ENCODE assay signal across 12 mouse cellular contexts in the genomic region with DNA sequence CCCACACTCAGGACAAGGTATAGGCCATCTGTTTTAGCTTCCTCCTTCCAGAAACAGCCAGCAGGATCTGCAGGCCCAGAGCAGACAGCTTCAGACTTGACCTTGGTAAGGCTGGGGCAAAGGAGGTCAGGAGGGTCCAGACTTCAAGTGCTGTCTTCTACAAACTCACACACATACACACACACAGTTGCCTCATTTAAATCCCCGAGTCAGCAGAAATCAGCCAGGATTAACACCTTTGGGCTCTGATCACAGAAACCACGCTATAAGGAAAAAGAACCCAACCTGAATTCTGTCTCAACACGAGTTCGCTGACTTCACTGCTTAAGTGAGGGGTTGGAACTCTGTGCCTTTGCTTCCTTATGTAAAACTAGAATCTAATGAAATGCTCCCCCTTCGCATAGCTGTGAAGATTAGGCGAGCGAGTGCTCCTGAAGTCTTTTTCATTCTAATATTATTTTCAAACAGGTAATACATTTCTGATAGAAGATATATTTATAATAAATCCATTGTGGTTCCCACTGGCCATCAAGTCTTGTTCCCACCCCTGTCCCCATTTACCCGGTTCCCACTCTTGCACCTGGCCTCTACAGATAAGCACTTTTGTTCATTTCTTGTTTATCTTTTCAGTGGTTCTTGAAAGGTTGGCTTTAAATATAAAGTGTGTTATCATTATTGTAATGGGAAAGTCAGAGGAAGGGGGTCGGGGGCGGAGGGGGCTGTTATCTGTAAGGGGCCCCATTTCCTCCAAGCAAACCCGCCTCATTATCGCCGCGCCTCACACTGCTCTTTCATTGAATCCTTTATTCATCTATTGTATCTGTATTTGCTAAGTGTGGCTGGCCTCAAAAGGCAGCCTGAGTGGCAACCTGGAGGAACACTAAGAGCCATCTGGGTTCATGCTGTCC.
DNase-seq lines count a peak whose midpoint lies in the region; ATAC-seq and TF ChIP-seq lines count a peak whose summit lies in the region.
"Had no signal": no experiment of that assay in that cellular context is flagged by ENCODE, and none has a peak within 500 bp of the region (broad histone marks: within the 10 kb centered on the region; RNA-seq: fewer than 3 reads in every experiment).

No protein-coding gene starts in this region.

- TF ChIP-seq RAD21 in CH12.LX (IDR thresholded peaks at IDR 0.05; ENCODE audit: low read depth, low read length): no peak

- H3K27ac ChIP-seq in heart, embryonic 11.5 days (ENCODE audit: low read depth, low read length): peak overlapping the region; percentile 75; the same call in 1 of the 2 replicates
- no peak overlapping the region for H3K27ac ChIP-seq in CH12.LX (ENCODE audit: insufficient read depth, low read depth)
- 0 out of 2 replicates have a peak overlapping the region, but pooled peaks have one; percentile 48 for H3K27ac ChIP-seq in embryonic facial prominence, embryonic 10.5 days (replicated peaks)
- H3K27ac ChIP-seq in liver, embryonic 12.5 days: peak overlapping the region; percentile 73
- H3K27ac ChIP-seq: heart, adult 2 months; limb, embryonic 13.5 days had no signal

- 53% methylated on average over 14 of the region's 14 CpGs for WGBS in heart, embryonic 11.5 days (ENCODE audit: insufficient replicate concordance)
- 78% methylated on average over 14 of the region's 14 CpGs for WGBS in embryonic facial prominence, embryonic 10.5 days
- WGBS in liver, embryonic 12.5 days (ENCODE audit: insufficient replicate concordance): 19% methylated on average over 14 of the region's 14 CpGs

- no peak for DNase-seq in heart, postnatal 36 days
- no peak for DNase-seq in CH12.LX (ENCODE audit: extremely low read depth)
- DNase-seq in embryonic facial prominence, embryonic 10.5 days (ENCODE audit: low spot score): no peak
- DNase-seq in frontal cortex, adult 2 months (ENCODE audit: extremely low spot score in 1 of 2, low spot score in 1 of 2): no peak
- DNase-seq in gastrocnemius, postnatal 10 days: no peak
- no peak for DNase-seq in adrenal gland, postnatal 36 days
- DNase-seq: heart, adult 2 months; kidney, adult 2 months; layer of hippocampus, adult 9-11 months had no signal

- TF ChIP-seq POLR2A in CH12.LX (IDR thresholded peaks at IDR 0.05; ENCODE audit: low read depth, low read length): no peak

- H3K4me2 ChIP-seq in heart, embryonic 11.5 days: no peak overlapping the region
- H3K4me2 ChIP-seq in CH12.LX (ENCODE audit: insufficient read depth, low read depth, poor library complexity, severe bottlenecking): no peak overlapping the region
- peak overlapping the region; percentile 46 for H3K4me2 ChIP-seq in liver, embryonic 12.5 days
- H3K4me2 ChIP-seq: limb, embryonic 13.5 days had no signal

- in situ Hi-C loops in CH12.LX (cut with MboI; ENCODE audit: low pct_ligation_motif_present, low pct_unique_long_range_greater_than_20kb, low sequenced_read_pairs): no loop called here

- intact Hi-C loops in heart, postnatal 36 days (cut with DNase I): no loop called here

- H3K4me1 ChIP-seq in heart, embryonic 11.5 days (ENCODE audit: control insufficient read depth, insufficient read depth, low read length): peaks cover 36% of the 10 kb centered on the region
- no peaks in the 10 kb centered on the region for H3K4me1 ChIP-seq in CH12.LX (ENCODE audit: control insufficient read depth in 1 of 2, insufficient read depth in 2 of 2)
- peaks cover 35% of the 10 kb centered on the region for H3K4me1 ChIP-seq in embryonic facial prominence, embryonic 10.5 days
- H3K4me1 ChIP-seq in liver, embryonic 12.5 days: peaks cover 70% of the 10 kb centered on the region
- H3K4me1 ChIP-seq: limb, embryonic 13.5 days had no signal

- H3K9me3 ChIP-seq in heart, embryonic 11.5 days (replicated peaks; ENCODE audit: control insufficient read depth, low read length): no peaks in the 10 kb centered on the region
- peaks cover 87% of the 10 kb centered on the region for H3K9me3 ChIP-seq in CH12.LX (replicated peaks; ENCODE audit: low read length)
- H3K9me3 ChIP-seq in embryonic facial prominence, embryonic 10.5 days: no peaks in the 10 kb centered on the region
- H3K9me3 ChIP-seq in liver, embryonic 12.5 days (replicated peaks): no peaks in the 10 kb centered on the region
- H3K9me3 ChIP-seq: limb, embryonic 13.5 days had no signal

- no peak overlapping the region for H3K4me3 ChIP-seq in heart, embryonic 11.5 days (ENCODE audit: low read depth, low read length)
- no peak overlapping the region for H3K4me3 ChIP-seq in CH12.LX (replicated peaks in 1 of 3; ENCODE audit: low read depth in 2 of 3, low read length in 2 of 3, poor library complexity in 1 of 3)
- H3K4me3 ChIP-seq in embryonic facial prominence, embryonic 10.5 days: no peak overlapping the region
- H3K4me3 ChIP-seq in liver, embryonic 12.5 days: no peak overlapping the region
- H3K4me3 ChIP-seq: heart, adult 2 months; limb, embryonic 13.5 days had no signal

- H3K79me2 ChIP-seq in CH12.LX (replicated peaks; ENCODE audit: control insufficient read depth, extremely low read depth, insufficient read depth, poor library complexity, severe bottlenecking): no peaks in the 10 kb centered on the region

- ATAC-seq in heart, embryonic 11.5 days (replicated peaks; ENCODE audit: insufficient number of reproducible peaks, low FRiP score, low TSS enrichment): peak; percentile 71
- peak; percentile 76 for ATAC-seq in liver, embryonic 12.5 days

- dilution Hi-C loops in CH12.LX (cut with MboI; ENCODE audit: extremely low pct_ligation_motif_present, extremely low pct_unique_long_range_greater_than_20kb, low sequenced_read_pairs): no loop called here

- no peak for TF ChIP-seq CTCF in CH12.LX (conservative IDR thresholded peaks at IDR 0.05 in 1 of 2, IDR thresholded peaks at IDR 0.05 in 1 of 2; ENCODE audit: low read depth in 2 of 2, low read length in 2 of 2)

- no peaks in the 10 kb centered on the region for H3K36me3 ChIP-seq in heart, embryonic 11.5 days (ENCODE audit: control insufficient read depth, insufficient read depth, low read length)
- H3K36me3 ChIP-seq in CH12.LX (replicated peaks in 1 of 2; ENCODE audit: control insufficient read depth in 1 of 2, insufficient read depth in 1 of 2, low read length in 1 of 2): no peaks in the 10 kb centered on the region
- H3K36me3 ChIP-seq in embryonic facial prominence, embryonic 10.5 days (replicated peaks): peaks cover 21% of the 10 kb centered on the region
- H3K36me3 ChIP-seq in liver, embryonic 12.5 days: no peaks in the 10 kb centered on the region
- H3K36me3 ChIP-seq: limb, embryonic 13.5 days had no signal

- H3K27me3 ChIP-seq in heart, embryonic 11.5 days (ENCODE audit: control insufficient read depth, insufficient read depth, low read length): no peaks in the 10 kb centered on the region
- no peaks in the 10 kb centered on the region for H3K27me3 ChIP-seq in CH12.LX (replicated peaks)
- H3K27me3 ChIP-seq in embryonic facial prominence, embryonic 10.5 days (replicated peaks; ENCODE audit: low read depth, poor library complexity, severe bottlenecking): no peaks in the 10 kb centered on the region
- no peaks in the 10 kb centered on the region; the same call in 1 of the 2 replicates for H3K27me3 ChIP-seq in liver, embryonic 12.5 days (replicated peaks)

- no peak overlapping the region for H3K9ac ChIP-seq in heart, embryonic 11.5 days (ENCODE audit: low read depth, low read length)
- no peak overlapping the region for H3K9ac ChIP-seq in CH12.LX (ENCODE audit: insufficient read depth, low read depth)
- H3K9ac ChIP-seq in liver, embryonic 12.5 days: peak overlapping the region; percentile 9; the same call in 1 of the 2 replicates
- H3K9ac ChIP-seq: limb, embryonic 13.5 days had no signal

- TF ChIP-seq EP300 in CH12.LX (IDR thresholded peaks at IDR 0.05; ENCODE audit: low read length): no peak

TF ChIP-seq in CH12.LX, 34 proteins besides CTCF, POLR2A, EP300 and RAD21:
- TF ChIP-seq MAFK (IDR thresholded peaks at IDR 0.05; ENCODE audit: insufficient replicate concordance, low read length) (peak; percentile 65; the same call in 1 of the 2 replicates), ZKSCAN1 (IDR thresholded peaks at IDR 0.05; ENCODE audit: borderline replicate concordance, low read depth, low read length) (no peak)
